Mouse (Mus musculus) heart, postnatal 4 days (tissue): ENCODE results near the gene Siae. TPM values are rescaled to one million over a fixed set of nuclear protein-coding genes. Genes with fewer than 3 reads are reported as not detected.
A peak's percentile ranks its signal among the peaks of the same experiment; 100 is the strongest.

Experiments used
- DNase-seq: peaks from one replicate; pipeline ENCODE4 v3.0.0; 2021
- total RNA-seq, 2 experiments: library from RNA; stranded (reverse); gene quantifications; 2 replicates each; pipeline ENCODE4 v1.2.3; 2021

Gene Siae
- total RNA-seq = 1 to 10 TPM; 6.5 to 6.6 TPM

DNA sequence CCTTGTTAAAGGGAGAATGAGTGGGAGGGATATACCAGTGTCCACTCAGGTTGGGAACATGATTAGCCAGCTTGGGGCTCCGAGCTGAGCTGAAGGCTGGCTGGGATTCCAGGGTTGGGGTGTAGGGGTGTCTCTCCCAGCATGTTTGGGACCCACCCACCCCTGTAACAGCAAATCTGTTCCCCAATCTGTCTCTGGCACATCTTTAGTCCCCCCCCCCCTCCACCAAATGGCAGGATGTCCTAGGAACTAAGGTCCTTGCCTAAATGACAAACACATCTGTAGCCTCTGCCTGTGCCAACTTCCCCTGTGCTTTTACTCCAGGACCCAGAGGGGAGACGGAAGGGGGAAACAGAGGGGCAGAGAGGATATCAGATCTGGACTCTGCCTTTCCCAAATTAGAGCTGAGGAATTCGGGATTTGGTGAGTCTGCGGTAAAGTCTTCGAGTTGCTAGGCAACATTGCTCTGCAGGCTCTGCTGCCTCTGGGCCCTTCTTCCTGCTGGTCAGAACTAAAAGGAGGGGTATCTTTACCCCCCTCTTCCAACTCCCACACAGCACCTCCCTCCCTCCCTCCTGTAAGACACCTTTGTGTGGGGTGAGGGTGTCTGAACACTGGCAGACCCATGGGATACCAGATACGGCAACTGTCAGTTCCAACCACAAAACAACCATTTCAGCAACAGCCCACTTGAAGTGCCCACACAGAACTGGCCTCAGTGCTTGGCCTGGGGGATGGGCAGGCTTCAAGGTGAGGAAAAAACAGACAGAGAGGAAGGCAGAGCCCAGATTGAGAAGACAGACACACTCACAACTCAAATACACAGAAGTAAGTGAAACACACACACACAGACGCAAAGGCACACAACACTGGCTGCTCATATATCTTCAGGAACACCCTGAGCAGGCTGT is at the start of gene Siae:
Gene Siae (plus strand): TSS at position 861 of the 911 bp plus-strand sequence.
- no peak for DNase-seq

DNA sequence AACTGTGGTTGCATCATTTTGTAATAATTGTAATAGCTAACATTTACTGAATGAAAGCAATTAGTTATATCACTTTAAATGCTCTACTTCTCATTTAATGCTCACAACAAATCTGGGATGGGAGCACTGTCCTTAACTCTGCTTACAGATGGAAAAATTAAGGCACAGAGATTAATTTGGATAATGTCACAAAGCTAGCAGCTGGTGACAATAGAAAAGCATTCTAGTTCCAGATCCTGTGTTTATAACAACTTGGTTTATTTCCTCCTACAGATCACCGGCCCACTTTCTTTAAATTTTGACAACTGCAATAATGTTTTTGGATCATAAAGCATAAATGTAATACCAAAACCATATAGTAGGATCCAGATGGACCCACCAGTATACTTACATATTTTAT is 49.5 kb upstream of the Siae start:
- DNase-seq = no peak

DNA sequence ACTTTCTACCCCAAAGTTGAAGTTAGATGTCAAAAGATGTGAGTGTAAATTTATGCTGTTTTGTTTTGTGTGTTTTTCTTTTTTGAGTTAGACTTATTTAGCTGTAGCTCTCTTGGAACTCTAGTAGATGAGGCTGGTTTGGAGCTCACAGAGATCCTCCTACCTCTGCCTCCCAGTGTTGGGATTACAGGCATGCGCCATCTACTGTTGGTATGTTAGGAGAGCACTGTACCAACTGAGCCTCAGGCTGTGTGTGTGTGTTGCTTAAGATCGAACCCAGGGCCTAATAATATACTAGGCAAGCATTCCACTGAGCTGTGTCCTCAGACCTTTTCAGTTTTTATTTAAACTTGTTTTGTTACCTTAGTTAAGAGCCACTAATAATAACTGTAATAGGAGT is 43.4 kb upstream of the Siae start:
- no peak for DNase-seq

DNA sequence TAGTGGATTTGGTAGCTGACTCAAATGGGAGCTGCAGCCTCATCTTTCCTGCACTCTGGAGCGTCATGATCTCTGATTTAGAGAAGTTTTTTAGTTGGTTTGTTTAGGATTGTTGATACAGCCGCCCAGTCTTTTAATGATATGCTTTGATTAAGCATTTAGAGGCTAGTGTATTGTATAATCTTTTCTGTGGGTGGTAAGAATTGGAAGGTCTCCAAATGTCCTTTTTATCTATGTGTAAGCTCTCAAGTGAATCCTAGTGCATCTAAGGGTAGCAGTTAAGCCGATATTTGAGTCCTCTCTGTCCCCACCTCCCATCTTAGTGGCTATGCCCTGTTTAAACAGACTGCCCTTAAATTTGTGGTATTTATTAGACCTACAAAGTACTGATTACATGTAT is 41.0 kb upstream of the Siae start:
- DNase-seq = no peak

DNA sequence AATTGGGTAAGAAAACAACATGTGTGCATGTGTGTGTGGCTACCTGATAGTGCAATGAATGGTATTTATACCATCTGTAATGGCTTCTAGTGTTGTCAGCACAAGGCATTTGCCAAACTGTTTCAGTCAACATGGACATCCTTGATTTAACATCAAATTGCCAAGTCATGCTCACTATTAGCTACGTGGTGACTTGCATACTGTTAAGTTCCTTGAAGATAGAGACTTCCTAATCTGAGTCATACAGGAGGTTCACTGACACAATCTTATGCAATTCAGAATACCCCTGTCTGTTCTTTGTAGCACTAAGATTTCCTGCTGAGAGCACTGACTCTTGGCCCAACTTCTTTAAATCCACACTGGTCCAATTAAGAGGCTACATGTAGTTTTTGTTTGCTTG is 38.0 kb upstream of the Siae start:
- DNase-seq = no peak

DNA sequence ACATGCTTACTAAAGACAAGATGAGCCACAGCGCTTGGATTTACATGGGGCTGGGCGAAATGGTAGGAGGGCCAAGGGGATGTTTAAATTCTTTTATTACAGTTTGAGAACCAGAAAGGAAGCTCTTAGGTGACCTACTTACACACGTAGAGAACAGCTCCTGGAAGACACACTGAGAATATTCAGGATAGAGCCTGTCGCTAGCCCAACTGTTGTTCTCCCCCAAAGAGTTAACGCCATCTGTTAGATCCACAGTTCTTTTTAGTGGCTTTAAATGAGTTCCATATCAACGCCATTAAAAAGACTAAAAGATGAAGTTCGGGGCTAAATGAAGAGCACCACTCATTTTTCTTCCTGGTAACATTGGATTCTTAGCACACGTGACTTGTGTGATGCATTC is 36.5 kb upstream of the Siae start:
- no peak for DNase-seq

DNA sequence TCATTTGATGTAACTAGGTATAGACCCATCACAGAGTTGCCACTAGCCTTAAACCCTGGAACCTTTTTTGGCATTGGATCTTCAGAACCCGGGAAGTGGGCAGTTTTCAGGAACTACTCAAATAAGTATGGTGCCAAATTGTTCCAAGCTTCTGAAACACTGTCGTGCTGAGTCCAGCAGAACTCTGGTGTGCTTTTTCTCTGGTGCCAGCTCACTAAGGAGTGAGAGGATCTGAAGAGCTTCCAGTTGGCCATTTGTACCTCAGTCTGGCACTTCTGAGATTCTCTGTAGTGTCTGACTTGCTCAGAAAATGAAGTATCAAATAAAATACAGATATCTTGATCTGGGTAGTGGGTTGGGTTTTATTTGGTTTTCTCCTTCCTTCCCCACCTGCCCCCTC is 35.5 kb upstream of the Siae start:
- DNase-seq = no peak

DNA sequence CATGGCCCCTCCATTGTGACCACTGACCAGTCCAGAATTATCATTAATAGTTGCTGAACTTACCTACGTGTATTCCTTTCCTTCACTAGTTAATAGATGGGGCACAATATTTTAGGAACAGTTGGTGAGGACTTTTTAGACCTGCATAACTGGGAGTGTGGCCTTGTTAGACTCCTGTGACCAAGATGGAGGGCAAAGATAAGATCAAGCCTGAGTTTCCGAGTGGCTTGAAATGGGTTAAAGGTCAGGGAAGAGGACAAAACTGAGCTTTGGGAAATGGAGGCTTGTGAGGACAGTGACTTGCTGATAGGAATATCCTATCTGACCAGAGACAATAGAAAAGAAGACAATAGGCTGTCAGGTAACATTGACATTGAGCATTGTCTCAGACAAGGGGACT is 30.0 kb upstream of the Siae start:
- DNase-seq = no peak

DNA sequence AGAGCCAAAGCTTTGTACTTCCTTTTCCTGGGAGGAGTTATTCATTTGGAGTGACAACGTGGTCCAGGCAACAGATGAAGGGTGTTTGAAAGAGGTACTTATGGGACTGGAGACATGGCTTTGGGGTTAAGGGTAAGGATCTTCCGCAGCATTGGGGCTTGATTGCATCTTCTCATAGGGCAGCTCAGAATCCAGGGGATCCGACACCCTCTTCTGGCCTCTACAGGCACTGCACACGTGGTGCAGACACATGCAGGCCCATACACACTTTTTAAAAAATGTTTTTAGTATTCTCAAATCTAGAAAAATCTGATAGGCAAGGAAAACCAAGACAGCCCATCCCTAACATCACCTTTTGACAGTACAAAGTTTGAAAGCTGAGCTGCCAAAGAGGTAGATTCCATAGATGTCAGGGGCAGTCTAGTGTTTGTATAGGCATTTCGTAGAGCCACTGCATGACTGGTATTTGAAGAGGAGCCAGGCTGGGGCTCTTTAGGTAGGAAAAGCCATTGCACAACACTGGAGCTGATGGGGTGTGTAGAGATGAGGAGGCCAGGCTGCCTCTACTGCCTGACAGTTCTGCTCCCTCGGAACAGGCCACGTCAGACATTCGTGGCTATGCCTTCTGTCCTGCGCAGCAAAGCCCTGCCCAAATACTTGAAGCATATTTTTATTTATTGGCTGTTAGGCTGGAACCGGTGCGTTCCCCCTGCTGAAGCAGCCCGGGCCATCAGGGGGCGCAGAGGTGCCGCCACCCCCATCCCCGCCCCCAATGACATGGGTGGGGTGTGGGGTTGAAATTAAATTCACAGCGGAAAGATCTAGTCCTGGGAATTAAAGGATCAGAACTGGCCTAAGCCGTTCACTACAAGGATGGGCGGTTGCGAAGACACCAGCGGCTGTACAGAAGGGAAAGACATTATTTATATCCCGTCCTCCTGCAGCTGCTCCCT is 28.8 kb upstream of the Siae start:
- peak; percentile 55 for DNase-seq

DNA sequence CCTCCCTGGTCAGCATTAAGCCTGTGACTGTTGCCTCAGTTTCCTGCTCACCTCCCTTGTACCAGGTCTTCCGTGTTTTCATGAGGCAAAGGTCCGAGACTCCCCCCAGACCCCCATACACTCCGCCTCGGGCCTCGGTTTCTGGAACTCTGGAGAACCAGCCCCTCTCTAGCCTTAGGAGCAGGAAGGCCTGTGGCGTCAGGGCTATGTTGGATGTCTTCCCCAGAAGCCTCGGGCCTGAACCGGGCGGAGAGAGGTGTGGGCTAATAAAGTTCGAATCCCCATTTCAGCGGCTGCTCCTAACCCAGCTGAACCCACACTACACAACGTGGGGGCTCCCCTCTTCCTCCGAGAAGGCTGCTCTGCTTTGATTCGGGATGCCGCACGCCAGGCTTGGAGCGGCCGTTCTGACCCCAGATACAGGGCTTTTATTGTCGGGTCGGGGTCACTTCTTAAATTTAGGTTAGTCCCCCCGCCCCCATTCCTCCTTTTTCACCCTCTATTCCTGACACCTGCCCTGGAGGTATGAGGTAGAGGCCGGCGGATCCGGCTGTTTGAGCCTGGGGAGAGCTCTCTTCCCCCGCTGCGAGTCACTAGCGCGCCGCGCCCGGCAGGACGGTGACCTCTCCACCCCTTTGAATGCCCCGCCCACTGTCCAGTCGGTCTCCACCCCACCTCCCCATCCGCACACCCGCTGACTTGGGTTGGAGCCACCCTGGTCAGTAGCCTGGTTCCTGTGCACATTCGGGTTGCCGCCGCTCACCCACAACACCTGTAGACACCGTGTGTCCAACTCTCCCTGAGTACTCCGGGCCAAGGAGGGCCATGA is 27.9 kb upstream of the Siae start, which contains the start of gene Esam:
Gene Esam (plus strand): TSS at position 683 of the 829 bp plus-strand sequence.
- DNase-seq = peak; percentile 85

DNA sequence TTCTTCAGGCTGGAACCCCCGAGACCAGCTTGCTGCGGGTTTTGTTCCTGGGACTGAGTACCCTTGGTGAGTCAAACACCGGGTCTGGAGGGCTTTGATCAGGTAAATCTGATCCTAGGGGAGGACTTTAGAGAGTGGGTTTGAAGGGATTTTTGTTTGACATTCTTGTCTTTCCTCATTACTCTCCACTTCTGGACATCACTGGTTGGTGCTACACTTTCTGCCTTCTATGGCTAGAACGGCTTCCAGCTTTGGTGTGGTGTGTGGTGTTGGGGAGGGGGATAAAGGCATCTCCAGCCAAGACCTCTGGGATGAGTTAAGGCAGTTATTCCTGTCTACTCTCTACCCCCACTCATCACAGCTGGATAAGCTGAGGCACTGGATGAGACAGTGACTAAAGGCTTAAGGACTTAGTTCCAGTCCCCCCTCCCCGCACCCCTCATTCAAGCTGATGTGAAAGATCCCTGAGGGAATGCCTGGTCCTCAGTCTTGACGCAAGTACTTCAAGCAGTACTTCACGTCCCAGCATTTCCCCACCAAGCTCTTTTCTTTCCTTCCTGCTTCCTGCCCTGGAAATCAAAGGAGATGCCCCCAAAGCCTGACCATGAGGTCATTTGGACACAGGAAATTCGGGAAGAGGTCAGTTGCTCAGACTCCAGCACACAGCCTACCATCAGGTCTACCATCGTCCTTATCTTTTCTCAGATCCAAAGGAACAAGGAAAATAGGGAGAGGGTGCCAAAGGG is 27.1 kb upstream of the Siae start:
- no peak for DNase-seq

DNA sequence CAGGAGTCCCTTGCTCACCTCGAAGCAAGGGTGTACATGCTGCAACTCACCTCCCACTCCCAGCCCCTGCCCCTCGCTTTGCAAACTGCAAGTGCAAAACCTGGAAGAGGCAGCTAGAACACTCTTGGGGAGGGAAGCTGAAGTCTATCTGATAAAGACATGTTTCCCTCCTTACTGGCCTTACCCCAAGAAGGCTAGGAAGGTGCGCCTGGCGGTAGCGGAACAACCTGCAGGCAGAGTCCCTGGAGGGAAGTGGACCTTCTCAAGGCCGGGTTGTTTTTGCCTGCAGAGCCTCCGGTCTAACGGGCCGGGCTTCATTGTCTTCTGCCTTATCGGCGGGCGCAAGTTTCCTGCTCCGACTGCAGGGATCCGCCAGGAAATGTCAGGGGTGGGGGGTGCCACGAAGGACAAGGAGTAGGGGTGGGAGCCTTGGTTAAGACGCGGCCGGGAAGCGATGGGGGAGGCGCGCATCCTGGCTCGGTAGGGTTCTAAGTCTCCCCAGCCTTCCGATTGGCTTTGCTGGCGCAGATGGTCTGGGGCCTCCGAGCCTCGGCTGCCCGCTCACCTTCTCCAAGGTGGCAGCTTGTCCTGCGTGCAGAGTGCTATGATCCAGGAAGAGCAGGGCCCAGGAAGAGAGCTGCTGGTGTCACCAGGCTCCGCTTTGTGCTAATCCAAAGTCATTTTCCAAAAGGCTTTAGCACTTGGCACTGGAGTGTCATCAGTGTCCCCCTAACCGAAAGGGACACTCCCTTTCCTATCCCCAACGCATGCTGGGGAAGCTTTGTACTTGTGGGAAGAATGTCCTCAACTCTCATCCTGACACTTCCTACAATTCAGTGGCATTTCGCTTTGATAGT is 25.2 kb upstream of the Siae start:
- peak; percentile 82 for DNase-seq

DNA sequence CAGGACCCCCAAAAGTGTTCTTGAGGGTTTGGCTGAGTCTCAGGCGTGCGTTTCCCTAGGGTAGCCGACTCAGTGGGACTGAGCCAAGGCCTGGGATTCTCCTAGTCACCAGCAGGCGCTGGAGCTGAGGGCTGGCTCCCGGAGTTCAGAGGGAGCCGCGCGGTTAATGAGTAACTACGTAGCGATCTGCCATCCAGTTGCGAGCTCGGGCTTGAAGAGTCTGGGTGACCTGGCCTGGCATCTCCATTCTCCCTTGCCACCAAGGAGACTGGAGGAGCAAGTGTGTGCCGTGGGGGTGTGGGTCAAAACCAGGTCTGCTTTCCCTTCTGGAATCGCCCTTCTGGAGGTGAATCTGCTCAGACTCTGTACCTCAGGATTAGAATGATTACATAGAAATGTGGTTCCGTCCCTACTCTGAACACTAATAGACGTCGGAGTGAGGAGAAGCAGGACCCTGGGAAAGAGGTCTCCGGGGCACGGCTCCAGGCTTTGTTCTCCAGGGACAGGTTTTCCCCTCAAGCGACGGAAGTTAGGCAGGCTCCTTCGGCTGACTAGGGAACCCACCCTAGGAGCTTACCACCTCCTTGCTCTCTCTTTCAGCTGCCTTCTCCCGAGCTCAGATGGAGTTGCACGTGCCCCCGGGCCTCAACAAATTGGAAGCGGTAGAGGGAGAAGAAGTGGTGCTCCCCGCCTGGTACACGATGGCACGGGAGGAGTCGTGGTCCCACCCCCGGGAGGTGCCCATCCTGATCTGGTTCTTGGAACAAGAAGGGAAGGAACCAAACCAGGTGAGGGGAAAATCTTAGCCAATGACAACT is 24.4 kb upstream of the Siae start:
- peak; percentile 73 for DNase-seq

DNA sequence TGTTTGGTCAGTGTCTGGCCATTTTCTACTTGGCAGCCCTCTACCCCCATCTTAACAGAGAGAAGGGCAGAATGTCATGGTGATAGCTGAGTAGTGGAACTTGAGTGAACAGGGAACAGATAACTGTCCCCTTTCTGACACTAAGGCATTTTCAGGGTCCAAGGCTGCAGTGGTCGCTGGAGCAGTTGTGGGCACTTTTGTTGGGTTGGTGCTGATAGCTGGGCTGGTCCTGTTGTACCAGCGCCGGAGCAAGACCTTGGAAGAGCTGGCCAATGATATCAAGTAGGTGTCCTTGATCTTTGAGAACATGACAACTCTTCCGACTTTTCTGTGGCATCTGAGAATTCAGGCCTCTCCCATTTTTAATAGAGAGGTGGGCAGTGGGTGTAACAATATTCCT is 18.6 kb upstream of the Siae start:
- no peak for DNase-seq

DNA sequence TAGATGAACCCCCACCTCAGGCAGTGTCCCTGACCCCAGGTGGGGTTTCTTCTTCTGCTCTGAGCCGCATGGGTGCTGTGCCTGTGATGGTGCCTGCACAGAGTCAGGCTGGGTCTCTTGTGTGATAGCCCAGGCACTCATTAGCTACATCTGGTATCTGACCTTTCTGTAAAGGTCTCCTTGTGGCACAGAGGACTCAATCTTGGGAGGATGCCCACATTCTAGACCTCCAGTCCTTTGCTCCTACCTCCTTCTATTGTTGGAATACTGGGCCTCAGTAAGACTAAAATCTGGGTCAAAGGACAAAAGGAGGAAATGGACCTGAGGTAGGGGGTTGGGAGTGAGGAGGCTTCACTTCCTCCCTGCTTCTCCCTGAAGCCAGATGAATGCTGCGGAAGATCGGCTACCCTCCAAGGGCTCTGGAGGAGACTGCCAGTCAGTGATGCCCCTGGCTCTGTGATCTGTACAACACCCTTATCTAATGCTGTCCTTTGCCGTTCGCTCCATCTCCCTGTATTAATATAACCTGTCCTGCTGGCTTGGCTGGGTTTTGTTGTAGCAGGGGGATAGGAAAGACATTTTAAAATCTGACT is 17.7 kb upstream of the Siae start:
- no peak for DNase-seq

DNA sequence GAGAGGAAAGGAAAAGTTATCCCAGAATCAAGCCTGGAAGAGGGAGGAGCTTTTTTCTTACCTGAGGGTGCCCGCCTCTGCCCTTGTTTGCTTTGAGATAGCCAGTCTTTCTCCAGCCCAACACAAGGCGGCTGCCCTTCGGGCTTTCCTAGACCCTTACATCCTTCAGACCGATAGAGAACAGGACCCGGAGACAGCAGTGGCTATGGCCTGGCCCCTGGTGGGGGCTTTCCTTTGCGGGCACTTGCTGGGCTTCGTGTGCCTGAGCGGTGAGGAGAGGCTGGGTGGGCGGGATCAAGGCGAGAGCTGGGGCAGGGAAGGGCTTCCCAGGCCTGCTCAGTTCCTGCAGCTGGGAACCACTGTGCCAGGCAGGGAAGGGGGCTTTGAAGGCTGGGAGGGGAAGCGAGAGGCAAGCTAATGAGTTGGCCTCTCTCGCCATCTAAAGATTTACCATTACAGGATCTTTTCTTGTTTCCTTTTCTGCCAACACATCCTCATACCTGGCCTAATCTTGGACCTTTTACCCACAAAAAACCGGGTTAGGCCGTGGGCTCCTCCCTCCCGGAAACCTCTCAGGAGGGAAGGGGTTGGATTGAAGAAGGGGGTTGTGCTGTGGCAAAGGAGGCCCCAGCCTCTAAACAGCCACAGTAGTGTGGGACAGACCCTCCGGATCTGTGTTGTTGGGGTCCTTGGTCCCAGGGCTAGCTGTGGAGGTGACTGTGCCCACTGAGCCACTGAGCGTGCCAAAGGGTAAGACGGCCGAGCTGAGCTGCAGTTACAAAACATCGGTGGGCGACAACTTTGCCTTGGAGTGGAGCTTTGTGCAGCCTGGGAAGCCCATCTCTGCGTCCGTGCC is 16.1 kb upstream of the Siae start, which contains the start of gene Vsig2:
Gene Vsig2 (plus strand): TSS at position 86 of the 856 bp plus-strand sequence.
- no peak for DNase-seq

DNA sequence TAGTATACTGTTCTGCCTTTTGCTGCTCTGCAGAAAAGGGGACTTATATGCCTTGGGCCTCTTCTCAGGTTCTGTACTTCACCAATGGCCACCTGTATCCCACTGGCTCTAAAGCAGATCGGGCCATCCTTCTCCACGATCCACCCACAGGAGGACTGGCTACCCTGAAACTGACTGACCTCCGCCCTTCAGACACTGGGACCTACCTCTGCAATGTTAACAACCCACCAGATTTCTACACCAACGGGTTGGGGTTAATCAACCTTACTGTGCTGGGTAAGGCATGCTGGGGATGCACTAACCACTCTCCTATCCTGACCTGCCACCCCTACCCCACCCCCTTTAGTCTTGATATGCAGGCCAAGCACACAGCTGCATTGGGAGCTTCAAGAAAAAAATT is 15.3 kb upstream of the Siae start:
- no peak for DNase-seq
